Mouse (Mus musculus) liver, embryonic 16.5 days (tissue): ENCODE data around the gene Frmd8. TPM values are rescaled to one million over a fixed set of nuclear protein-coding genes. Genes with fewer than 3 reads are reported as not detected.

Experiments
- ATAC-seq: fragments of 200-750 bp; cut with Nextera tagmentation; 2 replicates; pipeline ENCODE4 v1.8.0; 2017; ENCODE audit warnings: low read depth, mild to moderate bottlenecking, moderate number of reproducible peaks, moderate library complexity
- H3K27ac ChIP-seq: fragments of 300-500 bp; sonication (generic); 2 replicates; pipeline ENCODE4 v1.5.1; 2014; ENCODE audit warnings: mild to moderate bottlenecking, low read length
- H3K27me3 ChIP-seq: fragments of 300-500 bp; sonication (generic); 2 replicates; pipeline ENCODE4 v1.6.1; 2014; ENCODE audit warnings: low read depth, low read length, mixed read lengths; ENCODE audit not compliant: control insufficient read depth, insufficient read depth
- H3K36me3 ChIP-seq: fragments of 300-500 bp; sonication (generic); 2 replicates; pipeline ENCODE4 v1.6.1; 2014; ENCODE audit warnings: mild to moderate bottlenecking; ENCODE audit not compliant: control insufficient read depth, insufficient read depth
- H3K4me1 ChIP-seq: fragments of 300-500 bp; sonication (generic); 2 replicates; pipeline ENCODE4 v1.6.1; 2014; ENCODE audit warnings: low read depth, low read length, mixed read lengths; ENCODE audit not compliant: control insufficient read depth
- H3K4me2 ChIP-seq: fragments of 300-500 bp; sonication (generic); 2 replicates; pipeline ENCODE4 v1.6.1; 2014; ENCODE audit warnings: low read depth, low read length, mixed read lengths
- H3K4me3 ChIP-seq: fragments of 300-500 bp; sonication (generic); 2 replicates; pipeline ENCODE4 v1.5.1; 2014; ENCODE audit warnings: low read depth, mild to moderate bottlenecking, low read length
- H3K9ac ChIP-seq: fragments of 300-500 bp; sonication (generic); 2 replicates; pipeline ENCODE4 v1.6.1; 2014; ENCODE audit warnings: low read depth, low read length
- H3K9me3 ChIP-seq: fragments of 300-500 bp; sonication (generic); replicated peaks from 2 replicates; pipeline ENCODE4 v1.6.1; 2016; ENCODE audit warnings: low read length; ENCODE audit not compliant: control insufficient read depth
- WGBS: fragments of 180-500 bp; shearing (Covaris S2); extraction: QIAGEN DNeasy Blood & Tissue Kit; methylation state at CpG from one replicate; pipeline ENCODE4 v1.1.7; 2014; ENCODE audit not compliant: insufficient replicate concordance; 5-methylcytosine and 5-hydroxymethylcytosine counted together
- polyA plus RNA-seq: library from polyadenylated mRNA; unstranded; fragments of >200 nt; fragmentation: Nextera tagmentation; extraction: Ambion mirVana; gene quantifications from 2 replicates; pipeline ENCODE4 v1.2.1, GENCODE M21; 2015

The Frmd8 gene
- polyA plus RNA-seq, 1 experiment from 2014 or later = 13.9 TPM

DNA sequence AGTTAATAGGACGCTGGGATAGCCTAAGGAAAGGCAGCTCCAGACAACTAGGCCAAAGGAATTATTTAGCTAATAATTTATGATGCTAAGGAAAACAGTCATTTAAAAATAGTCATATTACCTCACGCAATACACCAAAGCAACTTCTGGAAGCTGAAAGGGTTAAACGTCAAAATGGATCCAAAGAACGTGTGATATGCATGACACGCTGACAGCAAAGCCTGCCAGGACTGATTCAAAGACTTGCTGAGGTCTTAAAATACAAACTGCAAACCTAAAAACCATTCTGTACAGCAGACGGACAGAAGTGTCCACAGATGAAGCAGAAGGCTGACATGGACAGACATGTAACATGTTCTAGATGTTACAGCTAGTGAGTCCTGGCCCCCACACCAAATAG is 42.7 kb downstream of the Frmd8 start:
- Histone ChIP-seq H3K9me3 (no peaks in the 10 kb centered on the region), H3K4me1 (peaks cover 2% of the 10 kb centered on the region; the same call in 1 of the 2 replicates), H3K27me3 (no peaks in the 10 kb centered on the region), H3K4me2 (no peak overlapping the region), H3K4me3 (no peak overlapping the region), H3K9ac (no peak overlapping the region), H3K36me3 (no peaks in the 10 kb centered on the region), H3K27ac (no peak overlapping the region)
- WGBS = 54% methylated on average over 6 of the region's 6 CpGs
- no peak for ATAC-seq

DNA sequence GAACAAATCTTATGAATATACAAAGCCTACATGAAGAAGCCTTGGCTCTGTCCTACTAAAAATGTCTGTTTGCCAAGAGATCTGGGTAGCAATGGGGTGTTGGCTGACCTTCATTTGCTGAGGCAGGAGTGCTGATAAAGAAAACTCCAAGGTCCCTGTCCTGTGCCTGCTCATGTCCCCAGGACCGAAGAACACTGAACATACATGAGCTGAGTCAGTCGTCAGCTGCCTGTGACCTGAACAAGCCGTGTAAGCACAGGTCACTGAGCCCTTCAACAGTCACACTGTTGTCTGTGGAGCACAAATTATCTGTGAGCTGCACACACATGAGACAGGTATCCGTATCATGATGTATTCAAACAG is 43.1 kb downstream of the Frmd8 start:
- H3K9me3 ChIP-seq = no peaks in the 10 kb centered on the region
- no peak overlapping the region for H3K4me3 ChIP-seq
- H3K27me3 ChIP-seq = no peaks in the 10 kb centered on the region
- H3K36me3 ChIP-seq = no peaks in the 10 kb centered on the region
- WGBS = 63% methylated on average over 4 of the region's 4 CpGs
- ATAC-seq = no peak
- H3K9ac ChIP-seq = no peak overlapping the region
- H3K27ac ChIP-seq = no peak overlapping the region
- H3K4me2 ChIP-seq = no peak overlapping the region
- H3K4me1 ChIP-seq = peaks cover 2% of the 10 kb centered on the region; the same call in 1 of the 2 replicates

GRCm38 (mm10) chr19:5831224-5831957 is 43.7 kb downstream of the Frmd8 start:
- no peaks in the 10 kb centered on the region for H3K9me3 ChIP-seq
- no peak for ATAC-seq
- H3K4me2 ChIP-seq = no peak overlapping the region
- no peak overlapping the region for H3K27ac ChIP-seq
- no peak overlapping the region for H3K9ac ChIP-seq
- no peaks in the 10 kb centered on the region for H3K36me3 ChIP-seq
- no peaks in the 10 kb centered on the region for H3K27me3 ChIP-seq
- 67% methylated on average over 11 of the region's 11 CpGs for WGBS
- H3K4me3 ChIP-seq = no peak overlapping the region
- peaks cover 2% of the 10 kb centered on the region; the same call in 1 of the 2 replicates for H3K4me1 ChIP-seq

- 77% methylated on average over 7 of the region's 7 CpGs for WGBS
- no peak overlapping the region for H3K9ac ChIP-seq
- H3K36me3 ChIP-seq = no peaks in the 10 kb centered on the region
- H3K27me3 ChIP-seq = no peaks in the 10 kb centered on the region
- peaks cover 2% of the 10 kb centered on the region; the same call in 1 of the 2 replicates for H3K4me1 ChIP-seq
- no peak overlapping the region for H3K27ac ChIP-seq
- H3K4me3 ChIP-seq = no peak overlapping the region
- H3K4me2 ChIP-seq = no peak overlapping the region
- no peaks in the 10 kb centered on the region for H3K9me3 ChIP-seq
- no peak for ATAC-seq
Measured at GRCm38 (mm10) chr19:5830776-5831175, 44.3 kb downstream of the Frmd8 start.

GRCm38 (mm10) chr19:5829958-5830615 is 45.0 kb downstream of the Frmd8 start:
- Histone ChIP-seq H3K27ac (no peak overlapping the region), H3K27me3 (no peaks in the 10 kb centered on the region), H3K4me1 (peaks cover 2% of the 10 kb centered on the region; the same call in 1 of the 2 replicates), H3K36me3 (no peaks in the 10 kb centered on the region), H3K9me3 (no peaks in the 10 kb centered on the region), H3K9ac (no peak overlapping the region), H3K4me3 (no peak overlapping the region), H3K4me2 (no peak overlapping the region)
- WGBS = 75% methylated on average over 19 of the region's 19 CpGs
- ATAC-seq = no peak

GRCm38 (mm10) chr19:5828905-5829304 is 46.2 kb downstream of the Frmd8 start:
- 83% methylated on average over 7 of the region's 7 CpGs for WGBS
- Histone ChIP-seq H3K36me3 (no peaks in the 10 kb centered on the region), H3K4me1 (peaks cover 4% of the 10 kb centered on the region), H3K27me3 (no peaks in the 10 kb centered on the region), H3K4me3 (no peak overlapping the region), H3K4me2 (no peak overlapping the region), H3K9me3 (no peaks in the 10 kb centered on the region), H3K27ac (no peak overlapping the region), H3K9ac (no peak overlapping the region)
- no peak for ATAC-seq

DNA sequence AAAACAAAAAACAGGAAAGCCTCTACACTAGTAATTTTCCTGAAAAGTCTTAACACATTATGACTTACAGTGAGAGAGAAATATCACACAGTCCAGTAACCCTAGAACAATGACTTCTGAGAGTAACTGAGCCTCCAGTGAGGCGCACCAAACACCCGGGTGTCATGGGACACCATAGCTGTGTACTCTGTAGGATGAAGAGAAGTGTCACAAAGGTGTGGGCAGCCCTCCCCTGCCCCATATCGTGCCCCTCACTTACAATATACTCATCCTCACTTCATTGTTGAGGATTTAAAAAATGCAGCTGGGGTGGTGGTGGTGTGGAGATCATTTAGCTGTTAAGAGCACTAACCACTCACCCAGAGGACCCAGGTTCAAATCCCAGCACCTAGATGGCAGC is 46.9 kb downstream of the Frmd8 start:
- WGBS = 78% methylated on average over 3 of the region's 3 CpGs
- ATAC-seq = no peak
- Histone ChIP-seq H3K27me3 (no peaks in the 10 kb centered on the region), H3K9ac (no peak overlapping the region), H3K27ac (no peak overlapping the region), H3K9me3 (no peaks in the 10 kb centered on the region), H3K4me3 (no peak overlapping the region), H3K4me2 (no peak overlapping the region), H3K36me3 (no peaks in the 10 kb centered on the region), H3K4me1 (peaks cover 8% of the 10 kb centered on the region)

DNA sequence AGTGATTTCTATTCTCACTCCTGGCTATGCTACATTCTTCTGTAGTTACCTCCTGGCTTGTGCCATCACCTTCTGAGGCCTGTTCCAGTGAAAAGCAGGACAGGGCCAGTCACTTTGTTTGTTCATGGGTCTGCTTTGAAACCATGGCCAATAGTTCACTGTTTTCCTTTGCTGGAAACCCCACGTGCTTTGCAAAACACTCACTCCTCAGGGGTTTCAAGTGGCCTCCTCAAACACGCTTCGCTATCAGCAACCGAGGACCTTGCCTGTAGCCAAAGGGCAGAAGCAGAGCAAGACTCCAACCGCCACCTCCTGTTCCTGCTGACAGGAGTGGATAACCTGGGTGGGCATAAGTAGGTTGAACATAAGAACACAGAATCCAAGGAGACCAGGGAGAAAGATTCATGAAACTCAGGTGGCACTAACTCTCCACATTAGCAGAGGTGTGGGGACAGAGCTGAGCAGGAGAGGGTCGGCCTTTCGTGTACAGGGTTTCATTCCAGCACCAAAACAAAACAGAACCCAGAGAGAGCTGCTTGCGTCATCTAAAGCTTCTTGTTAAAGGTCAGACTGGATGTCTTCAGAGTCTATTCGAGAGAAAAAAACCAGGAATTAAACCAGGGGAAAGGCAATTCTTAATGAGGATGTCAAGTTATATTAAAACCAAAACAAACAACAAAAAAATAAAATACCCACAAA is 47.5 kb downstream of the Frmd8 start:
- no peaks in the 10 kb centered on the region for H3K9me3 ChIP-seq
- H3K4me1 ChIP-seq = peaks cover 12% of the 10 kb centered on the region
- no peak for ATAC-seq
- H3K27me3 ChIP-seq = no peaks in the 10 kb centered on the region
- no peak overlapping the region for H3K9ac ChIP-seq
- peak overlapping the region; percentile 51 for H3K27ac ChIP-seq
- no peaks in the 10 kb centered on the region for H3K36me3 ChIP-seq
- no peak overlapping the region for H3K4me2 ChIP-seq
- H3K4me3 ChIP-seq = no peak overlapping the region
- WGBS = 68% methylated on average over 9 of the region's 9 CpGs

- no peak for ATAC-seq
- Histone ChIP-seq H3K9ac (no peak overlapping the region), H3K4me3 (no peak overlapping the region), H3K9me3 (no peaks in the 10 kb centered on the region), H3K27me3 (no peaks in the 10 kb centered on the region), H3K36me3 (no peaks in the 10 kb centered on the region), H3K27ac (peak overlapping the region; percentile 6), H3K4me1 (peaks cover 13% of the 10 kb centered on the region), H3K4me2 (no peak overlapping the region)
- WGBS = 81% methylated on average over 6 of the region's 6 CpGs
Measured at GRCm38 (mm10) chr19:5827044-5827443, 48.0 kb downstream of the Frmd8 start.
